19 mouse cellular contexts compared by ENCODE assay signal in the genomic region with DNA sequence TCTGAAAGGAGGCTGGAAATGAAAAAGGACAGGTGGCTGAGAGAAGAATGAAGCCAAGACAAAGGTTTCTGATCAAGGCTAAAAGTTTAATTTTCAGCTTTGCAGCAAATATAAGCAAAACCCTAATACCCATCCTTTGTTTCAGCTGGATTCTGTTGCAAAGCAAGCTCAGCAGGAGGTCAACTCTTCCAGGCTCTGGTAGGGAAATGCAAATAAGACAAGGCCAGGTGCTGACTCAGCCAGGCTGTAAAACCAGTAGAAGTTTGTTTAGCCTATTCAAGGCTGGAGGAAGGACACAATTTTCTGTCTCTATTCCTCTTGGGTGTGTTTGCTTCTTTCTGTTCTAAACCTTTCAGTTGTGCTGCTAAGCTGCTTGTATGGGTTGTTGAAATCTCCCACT.
DNase-seq lines count a peak whose midpoint lies in the region; TF ChIP-seq lines count a peak whose summit lies in the region.
"Had no signal": no experiment of that assay in that cellular context is flagged by ENCODE, and none has a peak within 500 bp of the region (broad histone marks: within the 10 kb centered on the region; RNA-seq: fewer than 3 reads in every experiment).

No protein-coding gene starts in this region.

- H3K9me3 ChIP-seq in ES-E14 (ENCODE audit: control insufficient read depth, insufficient read depth, low read depth, low read length) = peaks cover 6% of the 10 kb centered on the region
- H3K9me3 ChIP-seq: embryonic facial prominence, embryonic 13.5 days; embryonic facial prominence, embryonic 15.5 days; forebrain, embryonic 10.5 days; forebrain, embryonic 12.5 days had no signal

- no peaks in the 10 kb centered on the region for H3K4me1 ChIP-seq in ES-E14 (ENCODE audit: control insufficient read depth in 2 of 2, insufficient read depth in 2 of 2, low read length in 2 of 2, poor library complexity in 1 of 2)
- H3K4me1 ChIP-seq: embryonic facial prominence, embryonic 13.5 days; embryonic facial prominence, embryonic 15.5 days; forebrain, embryonic 10.5 days; forebrain, embryonic 12.5 days had no signal

- H3K4me3 ChIP-seq in ES-E14 (ENCODE audit: insufficient read depth in 1 of 2, low read depth in 1 of 2, low read length in 2 of 2, poor library complexity in 1 of 2, severe bottlenecking in 1 of 2) = no peak overlapping the region
- H3K4me3 ChIP-seq: embryonic facial prominence, embryonic 13.5 days; embryonic facial prominence, embryonic 15.5 days; erythroblast, embryonic 14.5 days; forebrain, embryonic 10.5 days; forebrain, embryonic 12.5 days had no signal

- no peak overlapping the region for H3K9ac ChIP-seq in ES-E14 (ENCODE audit: insufficient read depth, low read depth, low read length, poor library complexity, severe bottlenecking)
- H3K9ac ChIP-seq: embryonic facial prominence, embryonic 13.5 days; embryonic facial prominence, embryonic 15.5 days; forebrain, embryonic 12.5 days had no signal

- peak; percentile 4 for DNase-seq in adrenal gland, adult 2 months
- no peak for DNase-seq in adrenal gland, postnatal 4 days (ENCODE audit: low spot score in 2 of 2)
- peak; percentile 40 for DNase-seq in ES-E14 (ENCODE audit: low read depth, low spot score)
- DNase-seq in ZHBTc4 (ENCODE audit: low read depth, low spot score) = peak; percentile 82
- no peak for DNase-seq in kidney, adult 8-10 months
- no peak for DNase-seq in kidney, adult 11 months
- DNase-seq: adrenal gland, adult 8-10 months; adrenal gland, postnatal 14 days; B cell, adult 2 months; cerebellum, adult 11 months; cerebellum, adult 18-20 months; cerebellum, adult 9-10 months; cerebellum, postnatal 25 days; embryo, embryonic 11 days had no signal

- H3K27ac ChIP-seq in ES-E14 (ENCODE audit: insufficient read depth, low read depth, low read length, poor library complexity, severe bottlenecking) = peak overlapping the region; percentile 62; the same call in 1 of the 2 replicates
- H3K27ac ChIP-seq: embryonic facial prominence, embryonic 13.5 days; embryonic facial prominence, embryonic 15.5 days; forebrain, embryonic 10.5 days; forebrain, embryonic 12.5 days had no signal

- in situ Hi-C loops in ES-E14 (cut with MboI; ENCODE audit: low sequenced_read_pairs in 2 of 2, unreplicated experiment in 2 of 2) = no loop called here

- no peaks in the 10 kb centered on the region for H3K36me3 ChIP-seq in ES-E14 (ENCODE audit: control insufficient read depth, insufficient read depth, low read length, poor library complexity, severe bottlenecking)
- H3K36me3 ChIP-seq: embryonic facial prominence, embryonic 13.5 days; embryonic facial prominence, embryonic 15.5 days; forebrain, embryonic 10.5 days; forebrain, embryonic 12.5 days had no signal

TF ChIP-seq in ES-E14, 5 proteins besides CTCF, POLR2A, EP300 and RAD21:
- TF ChIP-seq CHD2 (IDR thresholded peaks at IDR 0.05; ENCODE audit: low read depth, low read length) = no peak
- TF ChIP-seq MAFK (IDR thresholded peaks at IDR 0.05; ENCODE audit: insufficient read depth, low read depth, low read length) = peak; percentile 86

Comparison
In these comparisons a context has a peak if more than half of its experiments do, and no peak if none do; other contexts are left out.
1. DNase-seq: peak in adrenal gland, adult 2 months (single experiment), ES-E14 (single experiment) and ZHBTc4 (single experiment); none in adrenal gland, postnatal 4 days (0 of 2), kidney, adult 8-10 months (0 of 2) and kidney, adult 11 months (single experiment).